Mouse (Mus musculus): ENCODE results near the gene Itprip.

The Itprip gene

DNA sequence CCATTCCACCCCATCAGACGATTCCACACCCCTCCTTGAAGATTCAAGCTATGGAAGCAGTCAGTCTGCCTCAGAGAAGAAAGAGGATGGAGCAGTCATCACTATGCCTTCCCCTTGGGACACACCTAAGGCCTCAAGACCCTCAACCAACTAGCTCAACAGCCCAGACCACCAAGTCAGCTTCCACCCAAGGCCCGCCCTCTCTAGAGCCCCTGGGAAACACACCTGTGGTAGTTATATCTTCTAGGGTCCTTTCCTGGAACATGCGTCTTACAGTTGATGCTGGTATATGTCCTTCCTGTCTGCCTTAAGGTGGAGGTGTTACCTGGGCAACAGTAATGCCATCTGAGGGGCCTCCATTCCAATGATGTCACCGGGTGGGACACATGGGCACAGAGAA is 4.9 kb downstream of the Itprip start:
- no peak for DNase-seq (ENCODE audit: low spot score)

DNA sequence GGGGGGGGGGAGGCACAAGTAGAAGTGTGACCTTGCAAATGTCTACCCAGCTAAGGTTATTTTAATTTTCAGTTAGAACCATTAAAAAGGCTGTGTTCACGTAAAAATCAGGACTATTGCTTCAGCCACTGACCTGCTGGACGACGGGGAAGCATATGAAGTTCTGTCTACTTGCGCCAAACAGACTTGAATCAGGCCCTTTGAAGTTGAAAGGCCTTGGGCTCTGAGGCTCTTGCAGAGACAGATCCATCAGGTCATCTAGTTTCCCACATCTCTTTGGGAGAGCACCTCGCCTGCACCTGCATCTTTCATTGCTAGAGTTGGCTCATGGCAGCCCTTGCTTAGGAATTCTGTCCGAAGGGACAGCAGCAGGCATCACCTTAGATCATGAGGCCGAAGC is 5.8 kb downstream of the Itprip start:
- no peak for DNase-seq (ENCODE audit: low spot score)

DNA sequence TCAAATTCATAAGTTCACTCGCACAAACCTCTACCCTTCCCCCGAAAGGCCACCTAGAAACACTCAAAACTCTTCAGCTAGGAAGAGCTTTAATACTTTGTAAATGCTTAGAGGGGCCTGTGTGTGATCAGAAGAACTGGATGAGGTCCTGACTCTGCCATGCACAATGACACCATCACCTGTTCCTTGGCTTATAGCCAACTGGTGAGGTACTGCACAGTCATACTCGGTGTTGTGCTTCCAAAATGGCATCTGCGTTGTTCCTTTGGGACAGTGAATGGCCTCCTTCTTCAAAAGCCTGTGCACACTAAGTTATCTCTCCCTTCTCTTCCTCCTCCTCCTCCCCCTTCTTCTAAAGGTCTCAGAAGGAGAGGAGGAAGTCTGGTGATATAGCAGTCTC is 8.3 kb downstream of the Itprip start:
- DNase-seq (ENCODE audit: low spot score) = no peak

DNA sequence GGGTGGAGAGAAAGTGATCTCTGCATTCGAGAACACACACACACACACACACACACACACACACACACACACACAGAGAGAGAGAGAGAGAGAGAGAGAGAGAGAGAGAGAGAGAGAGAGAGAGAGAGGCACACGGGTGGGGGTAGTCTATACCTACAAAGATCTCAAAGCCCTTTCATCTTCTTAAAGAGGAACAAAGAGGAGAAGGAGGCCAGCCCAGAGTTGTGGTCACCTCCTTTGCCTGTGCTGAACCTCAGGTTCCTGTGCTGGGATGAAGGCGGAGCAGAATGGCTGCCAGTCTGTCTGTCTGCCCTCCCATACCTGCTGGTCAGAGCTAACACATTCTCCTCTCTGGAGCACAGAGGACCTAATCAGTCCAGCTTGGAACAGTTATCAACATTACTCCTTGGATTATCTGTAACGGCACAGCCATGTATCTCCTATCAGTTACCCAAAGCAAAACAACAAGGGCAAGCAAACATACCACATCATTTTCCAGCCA is 8.9 kb downstream of the Itprip start:
- DNase-seq (ENCODE audit: low spot score) = no peak

DNA sequence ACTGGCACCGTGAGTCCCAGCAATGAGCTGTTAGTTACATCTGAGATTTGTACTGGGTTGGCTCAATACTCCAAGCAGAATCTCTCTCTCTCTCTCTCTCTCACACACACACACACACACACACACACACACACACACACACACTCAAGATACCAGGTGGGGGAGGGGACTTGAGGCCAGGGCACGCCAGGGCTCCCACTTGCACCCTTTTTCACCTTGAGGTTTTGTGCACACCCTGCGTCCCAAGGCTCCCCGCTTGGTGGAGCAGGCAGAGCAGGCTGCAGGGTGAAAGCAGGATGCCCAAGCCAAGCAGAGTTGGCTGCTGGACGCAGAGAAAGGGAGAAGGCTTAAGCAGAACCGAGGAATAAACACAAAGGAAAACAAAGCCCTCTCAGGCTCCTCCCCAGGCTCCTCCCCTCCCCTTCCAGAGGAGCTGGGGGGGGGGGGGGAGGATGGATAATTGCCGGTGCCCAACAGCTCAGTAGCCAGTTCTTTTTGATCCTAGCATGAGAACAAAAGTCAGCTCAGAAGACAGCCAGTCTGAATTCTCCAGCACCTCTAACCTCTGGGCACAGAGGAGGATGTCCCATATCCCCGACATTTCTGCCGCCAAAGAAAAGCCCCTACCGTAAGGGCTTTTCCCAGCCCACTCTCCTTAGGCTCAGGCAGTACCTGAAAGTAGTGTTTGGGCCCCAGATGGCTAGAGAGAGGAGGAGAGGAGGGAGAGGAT is 9.5 kb downstream of the Itprip start:
- no peak for DNase-seq (ENCODE audit: low spot score)

DNA sequence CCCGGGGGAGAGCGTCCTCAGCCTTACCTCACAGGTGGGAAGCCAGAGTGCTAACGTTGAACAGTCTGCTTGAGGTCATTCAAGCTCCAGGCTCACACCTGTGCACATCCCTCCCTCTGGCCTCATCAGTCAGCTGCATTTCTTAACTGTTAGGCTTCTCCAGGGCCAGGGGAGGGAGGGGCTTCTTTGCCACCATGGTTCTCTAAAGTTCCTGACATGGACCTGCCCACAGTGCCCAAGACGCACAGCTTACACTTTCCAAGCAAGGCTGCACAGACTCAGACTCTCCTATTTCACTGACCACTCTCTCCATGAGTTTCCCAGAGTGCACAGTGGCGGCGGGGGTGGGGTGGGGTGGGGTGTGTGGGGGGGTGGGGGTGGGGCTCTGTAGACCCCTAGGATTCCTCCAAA is 10.1 kb downstream of the Itprip start:
- no peak for DNase-seq (ENCODE audit: low spot score)

DNA sequence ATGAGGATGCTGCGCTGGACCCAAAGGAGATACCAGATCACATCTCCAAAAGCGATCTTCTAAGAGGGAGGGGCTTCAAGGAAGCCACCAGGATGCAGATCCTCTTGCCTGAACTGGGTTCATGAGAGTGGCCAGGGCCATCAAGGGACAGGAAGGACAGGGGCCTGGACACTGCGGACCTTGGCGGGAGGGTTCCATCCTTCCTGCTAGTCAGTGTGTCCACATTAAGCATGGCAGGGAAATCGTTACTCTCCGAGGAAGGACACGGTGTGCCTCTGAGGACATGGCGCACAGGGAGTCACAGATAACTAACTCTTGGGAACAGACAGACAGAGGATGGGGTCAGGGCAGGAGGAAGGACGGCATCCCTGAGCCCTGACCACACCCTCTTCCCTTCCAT is 11.5 kb downstream of the Itprip start:
- no peak for DNase-seq (ENCODE audit: low spot score)

DNA sequence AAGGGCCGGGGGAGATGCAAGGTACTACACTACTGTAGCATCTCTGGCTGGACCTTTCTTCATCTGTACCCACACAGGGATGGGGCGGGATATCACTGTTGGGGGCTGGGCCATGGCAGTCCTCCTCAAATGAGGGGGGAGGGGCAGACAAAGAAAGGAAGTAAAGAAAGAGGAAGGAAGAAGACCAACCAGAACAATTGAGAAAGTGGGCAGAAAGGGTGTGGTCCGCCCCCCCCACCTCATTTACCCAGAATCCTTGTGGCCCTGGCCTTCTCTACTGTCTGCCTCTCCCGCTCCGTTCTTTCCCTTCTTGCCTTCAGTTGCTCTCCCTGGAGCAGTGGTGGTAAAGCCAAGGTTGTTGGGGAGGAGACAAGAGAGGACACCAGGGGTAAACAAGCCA is 13.5 kb downstream of the Itprip start:
- DNase-seq (ENCODE audit: low spot score) = no peak

DNA sequence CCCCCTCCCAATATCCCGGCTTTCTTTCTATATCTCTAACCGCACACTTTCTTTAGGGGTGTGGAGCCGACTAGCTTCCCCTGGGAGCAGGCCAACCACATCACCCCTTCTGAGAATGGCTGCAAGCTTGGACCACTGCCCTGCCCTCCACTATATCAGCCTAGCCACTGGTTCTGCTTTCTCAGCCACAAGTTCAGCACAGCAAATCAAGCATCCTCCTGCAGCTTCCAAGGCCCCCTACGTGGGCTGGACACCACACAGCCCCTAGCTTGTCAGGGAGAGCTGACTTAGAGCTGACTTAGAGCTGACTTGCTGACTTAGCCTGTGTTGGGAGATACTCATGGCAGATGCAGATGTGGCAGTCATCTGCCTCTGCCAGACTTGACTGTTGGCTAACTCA is 14.0 kb downstream of the Itprip start:
- no peak for DNase-seq (ENCODE audit: low spot score)

DNA sequence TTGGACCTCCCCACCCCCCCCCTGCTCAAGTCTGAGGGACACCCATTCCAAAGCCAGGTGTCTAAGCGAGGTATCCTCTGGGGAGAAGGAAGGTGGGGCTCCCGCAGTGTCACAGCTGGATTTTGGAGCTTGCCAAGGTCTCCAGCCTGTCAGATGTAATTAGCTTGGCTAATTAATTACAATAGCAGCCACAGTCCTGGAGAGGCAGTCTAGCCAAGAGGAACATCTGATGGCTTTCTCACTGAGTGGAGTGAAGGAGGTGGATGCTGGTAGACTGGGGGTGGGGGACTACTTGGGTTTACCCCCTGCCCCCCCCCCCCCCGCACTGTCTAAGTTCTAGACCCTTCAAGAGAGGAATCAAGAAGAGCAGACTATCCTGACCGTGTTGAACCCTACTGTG is 15.4 kb downstream of the Itprip start:
- no peak for DNase-seq (ENCODE audit: low spot score)

DNA sequence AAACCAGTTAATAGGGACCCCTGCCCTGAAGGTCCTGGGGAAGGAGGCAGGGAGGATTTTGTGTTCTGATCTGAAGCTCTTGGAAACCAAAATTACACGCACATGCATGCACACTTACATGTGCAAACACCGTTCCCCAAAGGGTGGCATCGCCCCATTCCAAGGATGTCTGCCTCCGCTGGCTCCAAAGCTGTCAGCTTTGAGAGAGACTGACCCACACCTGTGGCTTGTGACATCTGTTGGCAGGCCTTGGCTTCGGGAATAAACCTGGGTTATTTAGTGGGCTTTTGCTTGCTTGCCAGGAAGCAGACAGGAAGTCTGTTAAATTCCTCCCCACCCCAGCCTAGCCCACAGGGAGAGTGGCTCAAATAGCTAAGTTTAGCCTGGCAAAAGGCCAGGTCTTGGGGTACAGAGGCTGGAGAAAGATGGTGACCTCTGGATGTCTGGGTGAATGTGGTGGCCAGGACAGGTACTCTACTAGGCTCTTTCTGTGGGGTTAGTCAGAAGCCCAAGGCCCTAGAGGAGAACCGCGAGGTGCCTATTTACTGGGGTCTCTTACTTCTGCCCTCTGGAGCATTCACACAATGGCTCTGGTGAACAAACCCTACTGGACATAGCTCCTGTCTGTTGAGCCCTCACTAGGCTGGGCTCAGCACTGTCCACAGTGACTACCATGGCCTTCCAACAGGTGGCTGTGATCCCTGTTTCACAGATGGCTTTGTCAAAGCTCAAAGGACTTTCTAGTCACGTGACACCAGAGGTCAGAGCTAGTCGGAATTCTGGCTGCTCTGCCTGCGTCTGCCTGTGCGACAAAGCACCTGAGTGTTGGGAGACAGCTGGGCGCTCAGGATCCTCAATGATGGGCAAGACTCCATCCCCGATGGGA is 16.5 kb downstream of the Itprip start:
- DNase-seq (ENCODE audit: low spot score) = no peak

DNA sequence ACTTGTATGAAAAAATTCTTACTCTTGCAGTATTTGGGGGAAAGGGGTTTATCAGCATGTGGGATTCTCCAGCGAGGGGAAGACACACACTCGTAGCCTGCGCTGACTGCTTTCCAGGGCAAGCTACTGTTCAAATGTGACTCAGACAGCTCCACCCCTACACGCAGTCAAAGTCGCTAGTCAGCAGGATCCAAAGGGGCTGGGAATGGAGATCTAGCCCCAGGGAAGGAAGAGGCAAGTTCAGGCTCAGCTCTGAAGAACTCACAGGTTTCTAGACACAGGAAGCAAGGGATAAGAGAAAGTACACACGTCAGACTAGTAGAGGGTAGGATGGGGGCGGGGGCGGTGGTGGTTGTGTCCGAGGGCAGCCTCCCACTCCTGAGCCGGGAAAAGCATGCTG is 18.5 kb downstream of the Itprip start:
- no peak for DNase-seq (ENCODE audit: low spot score)

DNA sequence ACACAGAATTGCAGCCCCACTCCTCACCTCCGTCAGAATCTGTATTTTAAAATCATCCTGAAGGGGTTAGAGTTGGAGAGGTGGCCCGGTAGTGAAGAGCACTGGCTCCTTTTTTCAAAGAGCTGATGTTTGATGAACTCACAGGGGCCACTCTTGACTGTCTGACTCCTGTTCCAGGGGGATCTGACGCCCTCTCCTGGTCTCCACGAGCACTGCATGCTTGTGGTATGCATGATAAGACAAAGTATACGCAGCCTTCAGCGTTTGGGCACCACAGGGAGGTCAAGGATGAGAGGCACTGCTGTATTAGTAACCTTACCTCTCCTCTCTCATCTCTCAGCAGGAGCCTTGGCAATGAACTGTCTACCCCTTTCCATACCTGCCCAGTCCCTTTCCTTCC is 19.1 kb downstream of the Itprip start:
- no peak for DNase-seq (ENCODE audit: low spot score)

DNA sequence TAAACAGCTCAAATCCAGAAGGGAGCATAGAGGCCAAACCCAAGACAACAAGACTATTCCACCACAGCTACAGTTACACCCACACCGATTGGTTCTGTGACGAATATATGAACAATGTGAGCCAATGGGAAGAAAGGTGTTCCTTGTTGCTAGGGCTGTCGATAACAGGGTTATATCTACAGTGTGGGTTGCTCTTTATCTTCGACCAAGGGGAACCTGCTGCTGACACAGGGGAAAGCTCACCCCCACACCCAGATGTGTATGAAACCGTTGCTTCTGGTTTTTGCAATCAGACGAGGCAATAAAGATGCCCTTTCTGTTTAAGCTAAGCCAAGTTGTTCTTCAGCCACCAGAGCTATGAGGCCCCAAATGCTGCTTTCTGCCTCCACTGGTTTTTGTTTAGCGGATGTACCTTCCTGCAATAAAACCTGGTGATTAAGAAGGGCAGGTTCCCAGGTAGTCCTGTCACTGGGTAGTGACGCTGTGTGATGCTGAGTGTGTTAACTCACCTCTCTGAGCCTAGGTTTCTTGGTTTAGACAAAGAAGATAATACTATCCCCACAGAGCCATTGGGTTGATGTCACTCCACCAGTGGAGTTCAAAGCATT is 20.5 kb downstream of the Itprip start:
- DNase-seq (ENCODE audit: low spot score) = no peak

DNA sequence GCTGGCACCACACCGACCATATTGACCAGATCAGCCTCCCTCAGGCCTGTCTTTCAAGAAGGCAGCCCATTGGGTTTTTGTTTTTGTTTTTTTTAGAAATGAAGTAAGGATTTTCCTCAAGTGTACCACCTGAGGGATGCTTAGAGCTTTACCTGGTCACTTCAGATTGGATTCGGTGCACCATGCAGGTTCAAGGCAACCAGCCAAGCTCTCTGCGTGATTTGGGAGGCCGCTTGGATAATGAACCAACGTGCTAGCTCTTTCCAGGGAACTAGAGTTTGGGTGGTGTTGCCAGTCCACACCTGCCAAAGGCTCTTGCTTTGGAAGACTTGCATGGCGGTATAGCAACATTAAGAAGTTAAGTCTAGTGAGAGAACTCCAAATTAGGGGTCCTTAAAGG is 26.0 kb downstream of the Itprip start:
- DNase-seq (ENCODE audit: low spot score) = no peak

DNA sequence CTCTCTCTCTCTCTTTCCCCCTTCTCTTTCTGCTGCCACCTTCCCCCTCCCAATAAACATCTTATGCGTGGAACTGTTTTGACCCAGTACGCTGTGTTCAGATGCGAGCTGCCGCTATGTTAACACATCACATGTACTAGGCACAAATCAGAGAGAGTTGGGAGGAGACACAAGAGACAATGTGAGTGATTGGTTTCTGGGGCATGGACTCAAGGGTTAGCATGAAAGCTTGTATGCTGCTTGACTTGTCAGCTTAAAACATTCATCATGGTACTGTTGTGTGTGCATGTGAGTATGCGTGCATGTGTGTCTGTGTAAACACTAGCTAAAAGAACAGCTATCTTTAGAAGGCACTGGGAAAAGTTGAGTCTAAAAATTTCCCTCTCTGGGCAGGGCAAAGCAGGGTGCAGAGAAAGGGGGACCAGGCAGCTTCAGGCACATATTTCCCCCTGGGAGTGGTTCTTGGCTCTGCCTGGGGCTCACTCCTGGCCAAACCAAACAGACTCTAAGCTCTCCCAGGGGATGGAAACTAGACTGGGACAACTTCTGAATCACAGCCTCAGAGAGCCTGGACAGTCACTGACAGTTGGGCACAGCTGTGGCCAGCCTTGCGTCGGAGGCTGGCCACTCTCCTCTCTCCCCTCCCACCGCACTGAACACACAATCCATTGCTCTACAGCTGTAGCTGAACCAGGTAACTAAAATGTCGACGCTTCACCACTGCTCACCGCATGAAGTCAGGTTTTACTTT is 27.4 kb downstream of the Itprip start:
- no peak for DNase-seq (ENCODE audit: low spot score)

DNA sequence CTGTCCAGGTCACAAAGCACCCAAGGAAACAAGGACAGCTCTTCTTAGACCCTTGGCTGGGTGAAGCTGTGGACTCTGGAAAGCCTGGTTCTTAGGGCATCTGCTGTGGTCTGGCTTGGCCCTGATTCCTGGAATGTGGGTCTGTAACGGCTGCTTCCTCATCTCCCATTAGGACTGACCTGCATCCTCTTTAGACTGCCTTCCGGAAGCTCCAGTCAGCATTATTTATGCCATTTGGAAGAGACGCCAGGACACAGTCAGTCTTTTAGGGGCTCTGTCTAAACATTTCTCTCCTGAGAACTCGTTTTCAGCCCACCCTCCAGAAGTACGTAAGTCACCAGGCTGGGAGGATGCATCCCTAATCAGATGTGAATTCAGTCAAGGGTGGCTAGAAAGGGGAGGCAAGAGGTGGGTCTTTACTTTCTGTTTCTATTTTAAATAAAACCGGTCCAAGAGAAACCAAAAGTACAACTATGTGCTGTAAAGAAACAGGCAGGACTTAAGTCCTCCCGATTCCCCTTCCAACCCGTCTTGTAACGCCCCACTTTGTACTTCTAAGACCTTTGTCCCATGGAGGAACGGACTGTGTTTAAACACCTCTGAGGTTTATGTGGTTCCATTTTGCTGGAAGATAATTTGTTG is 28.5 kb downstream of the Itprip start:
- no peak for DNase-seq (ENCODE audit: low spot score)

DNA sequence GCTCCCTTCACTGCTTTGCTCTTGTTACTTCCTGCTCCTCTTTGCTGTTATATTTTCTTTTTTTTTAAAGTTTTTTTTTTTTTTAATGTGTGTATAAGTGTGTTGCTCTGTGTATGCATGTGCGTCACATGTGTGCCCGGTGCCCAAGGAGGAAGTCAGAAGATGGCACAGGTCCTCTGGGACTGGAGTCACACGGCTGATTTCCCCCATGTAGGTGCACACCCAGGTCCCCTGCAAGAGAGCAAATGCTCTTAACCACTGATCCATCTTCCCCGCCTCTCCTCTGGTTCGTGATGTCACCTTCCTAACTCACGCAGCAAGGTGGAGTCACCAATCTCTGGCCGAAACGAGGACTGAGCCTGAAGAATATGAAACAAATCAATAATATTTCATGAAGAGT is 31.1 kb downstream of the Itprip start:
- DNase-seq (ENCODE audit: low spot score) = no peak

DNA sequence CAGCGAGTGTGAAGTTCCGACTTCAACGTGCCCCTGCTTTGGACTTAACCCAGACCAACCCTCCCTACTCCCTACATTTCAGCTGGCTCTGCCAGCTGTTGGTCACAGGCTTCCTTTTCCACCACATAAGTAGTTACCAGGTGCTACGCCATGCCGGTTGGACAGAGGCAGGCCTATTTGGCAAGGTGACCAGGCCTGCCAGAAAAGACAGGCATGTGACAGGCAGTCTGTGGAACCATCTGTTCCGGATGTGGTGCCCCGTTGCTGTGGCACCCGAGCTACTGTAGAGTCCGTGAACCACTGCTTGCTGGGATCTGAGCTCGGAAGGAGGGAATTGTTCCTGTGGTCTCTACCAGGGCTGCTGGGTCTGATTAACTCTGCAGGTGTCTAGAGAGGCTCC is 31.7 kb downstream of the Itprip start:
- DNase-seq (ENCODE audit: low spot score) = peak; percentile 25

DNA sequence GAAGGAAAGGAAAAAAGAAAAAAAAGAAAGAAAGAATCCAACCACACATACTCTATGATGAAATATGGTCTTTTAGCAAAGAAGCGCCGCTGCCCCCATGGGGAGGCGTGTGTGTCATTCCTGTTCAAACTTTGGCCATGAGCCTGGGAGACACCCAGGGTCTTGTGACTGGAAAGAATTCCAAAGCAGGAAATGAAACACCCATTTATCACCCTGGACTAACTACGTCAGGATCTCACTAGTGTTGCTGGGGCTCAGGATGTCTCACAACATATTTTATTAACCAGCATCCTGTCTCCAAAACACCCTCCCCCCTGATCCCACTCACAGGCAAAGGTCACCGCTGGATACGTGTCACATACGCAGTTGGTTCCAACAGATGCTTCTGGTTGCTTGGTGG is 32.5 kb downstream of the Itprip start:
- no peak for DNase-seq (ENCODE audit: low spot score)

DNA sequence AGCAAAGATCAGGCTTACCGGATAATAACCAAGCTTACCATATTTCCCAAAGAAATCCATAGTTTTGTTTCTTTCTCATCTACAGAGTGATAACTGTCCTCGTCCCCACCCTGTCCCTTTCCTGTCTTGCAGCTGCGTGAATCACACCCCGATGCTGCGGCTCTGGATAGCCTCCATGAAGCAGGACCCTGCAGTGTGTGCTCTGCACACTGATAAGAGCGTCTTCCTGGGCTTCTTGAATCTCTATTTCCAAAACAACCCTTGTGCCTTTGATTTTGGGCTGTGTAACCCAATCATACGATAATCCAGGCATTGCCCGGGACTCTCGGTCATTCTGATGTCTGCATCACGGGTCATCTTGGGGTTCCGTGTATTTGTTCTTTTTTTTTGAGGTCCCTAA is 33.2 kb downstream of the Itprip start:
- no peak for DNase-seq (ENCODE audit: low spot score)

Data from layer of hippocampus, adult 9-10 months (tissue).